Mouse (Mus musculus): Measurements from ENCODE around the gene Pik3cd.

GRCm38 (mm10) chr4:149683875-149684274 is 18.5 kb downstream of the Pik3cd start:
- TF ChIP-seq CTCF (IDR thresholded peaks at IDR 0.05; ENCODE audit: insufficient read depth, low read length) (no peak), POLR2A (IDR thresholded peaks at IDR 0.05; ENCODE audit: borderline replicate concordance, extremely low read depth, low read depth, low read length) (no peak)

All from lung, adult 2 months (tissue).